Mouse (Mus musculus): Measurements from ENCODE around the gene Sobp.

The Sobp gene

DNA sequence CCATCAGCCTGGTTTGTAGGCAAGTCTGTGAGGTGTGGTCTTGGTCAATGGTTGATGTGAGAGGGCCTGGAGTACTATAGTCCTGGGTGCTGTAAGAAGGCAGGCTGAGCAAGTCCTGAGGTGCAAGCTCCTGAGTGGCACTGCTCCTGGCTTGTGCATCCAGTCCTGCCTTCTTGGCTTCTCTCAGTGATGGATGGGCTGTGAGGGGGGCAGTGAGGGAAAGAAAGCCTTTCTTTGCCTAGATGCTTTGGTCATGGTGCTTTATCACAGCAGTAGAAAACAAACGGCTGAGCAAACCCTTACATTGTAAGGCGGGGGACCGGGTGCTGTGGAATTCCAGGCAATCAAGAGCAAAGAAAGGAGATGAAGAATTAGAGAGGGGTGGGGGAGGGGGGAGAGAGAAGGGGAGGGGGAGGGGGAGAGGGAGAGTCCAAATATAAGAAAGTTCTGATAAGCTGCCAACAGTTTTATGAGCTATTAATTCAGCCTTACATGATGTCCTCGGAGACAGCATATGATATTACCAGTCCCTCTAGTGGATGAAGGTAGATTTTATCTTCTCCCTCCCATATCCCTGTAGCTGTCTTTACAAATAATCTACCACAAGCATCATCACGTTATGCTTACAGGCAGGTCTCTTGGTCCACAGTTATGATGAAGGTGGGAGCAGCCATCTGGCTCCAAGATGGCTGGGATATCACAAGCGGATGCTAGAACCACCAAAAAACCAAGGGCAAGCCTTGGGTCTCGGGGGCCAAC lies 193.2 kb downstream of the Sobp start:
- no peak for TF ChIP-seq GATA4 (IDR thresholded peaks at IDR 0.05; ENCODE audit: insufficient replicate concordance, low read length)

DNA sequence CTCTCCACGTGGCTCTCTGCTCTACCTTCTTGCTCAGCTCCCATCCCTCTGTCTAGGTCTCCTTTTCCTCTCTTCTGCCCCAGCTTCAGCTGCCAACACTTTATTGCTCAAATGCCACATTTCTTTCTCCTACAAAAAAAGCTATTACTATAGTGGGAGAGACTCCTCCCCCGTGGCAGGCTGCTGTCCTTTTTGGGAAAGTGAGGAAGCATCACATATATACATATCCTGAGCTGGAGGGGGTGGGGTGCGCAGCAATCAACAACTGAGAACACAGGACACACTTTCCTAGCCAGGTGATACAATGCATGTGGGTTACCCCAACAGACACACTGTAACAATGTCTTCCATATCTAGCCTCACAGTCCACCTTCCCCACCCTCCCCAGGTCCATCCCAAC lies 196.0 kb downstream of the Sobp start:
- TF ChIP-seq GATA4 (IDR thresholded peaks at IDR 0.05; ENCODE audit: insufficient replicate concordance, low read length) = no peak

DNA sequence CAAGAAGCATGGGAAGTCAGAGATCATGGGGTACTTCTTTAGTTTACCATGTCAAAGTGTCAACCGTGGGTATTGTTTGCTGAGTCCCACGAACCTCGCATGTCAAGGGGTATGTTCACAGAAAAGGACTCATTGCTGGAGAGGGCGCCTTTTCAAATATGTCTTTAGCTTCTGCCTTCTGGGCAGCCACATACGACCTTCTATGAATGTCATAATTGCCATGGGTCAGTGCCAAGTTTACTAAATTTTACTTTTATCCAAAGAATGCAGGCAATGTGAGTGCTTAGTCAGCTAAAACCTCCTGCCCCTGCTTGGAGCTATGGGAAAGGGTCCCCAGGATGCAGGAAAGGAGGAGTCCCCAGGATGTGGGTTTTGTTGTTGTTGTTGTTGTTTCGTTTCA lies 197.8 kb downstream of the Sobp start:
- no peak for TF ChIP-seq GATA4 (IDR thresholded peaks at IDR 0.05; ENCODE audit: insufficient replicate concordance, low read length)

DNA sequence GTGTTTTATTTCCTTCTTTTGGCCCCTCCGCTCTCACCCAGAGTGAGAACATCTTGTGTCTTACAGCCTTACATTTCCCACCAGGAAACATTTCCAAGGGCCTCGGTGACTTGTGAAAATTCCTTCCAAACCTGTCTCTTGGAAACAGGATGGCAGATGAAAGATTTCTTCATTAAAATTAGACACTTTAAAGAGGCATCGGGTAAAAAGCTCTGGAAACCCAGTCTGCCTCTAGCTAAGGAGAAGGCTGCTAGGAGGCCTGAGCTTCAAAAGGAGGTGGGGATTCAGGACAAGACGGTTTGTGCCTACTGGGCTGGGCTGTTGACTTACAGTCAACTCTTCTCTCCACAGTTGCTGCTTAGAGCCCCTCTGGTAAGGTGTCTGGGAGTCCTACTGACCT lies 200.8 kb downstream of the Sobp start:
- no peak for TF ChIP-seq GATA4 (IDR thresholded peaks at IDR 0.05; ENCODE audit: insufficient replicate concordance, low read length)

DNA sequence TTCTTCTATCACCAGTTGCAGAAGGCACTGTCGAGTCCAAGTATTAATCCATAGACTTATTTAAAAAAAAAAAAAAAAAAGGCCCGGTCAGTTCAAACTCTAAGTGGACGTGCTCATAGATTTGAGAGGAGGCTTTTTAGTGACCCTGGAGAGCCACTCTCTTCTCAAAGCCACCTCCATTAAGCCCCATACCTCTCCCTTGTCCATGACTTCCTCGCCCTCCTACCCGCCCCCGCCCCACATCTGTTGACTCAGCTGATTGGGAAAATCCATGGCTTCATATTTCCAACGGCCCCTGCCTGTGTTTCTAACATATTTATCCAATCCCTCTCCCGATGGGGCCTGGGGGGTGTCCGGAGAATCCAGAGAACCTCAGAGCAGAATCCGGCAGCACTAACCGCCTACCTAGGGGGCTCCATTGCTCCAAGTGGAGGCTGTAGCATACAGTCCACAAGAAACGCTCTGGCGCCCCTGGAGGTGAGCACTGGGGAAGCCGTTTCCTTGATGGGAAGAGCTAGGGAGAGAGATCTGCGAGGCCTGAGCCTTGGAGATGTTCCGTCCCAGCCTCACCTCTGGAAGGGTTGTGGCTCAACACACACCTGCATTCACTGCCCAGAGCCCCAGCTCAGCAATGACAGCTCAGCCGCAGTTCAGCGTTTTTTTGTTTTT lies 201.7 kb downstream of the Sobp start:
- TF ChIP-seq GATA4 (IDR thresholded peaks at IDR 0.05; ENCODE audit: insufficient replicate concordance, low read length) = no peak

DNA sequence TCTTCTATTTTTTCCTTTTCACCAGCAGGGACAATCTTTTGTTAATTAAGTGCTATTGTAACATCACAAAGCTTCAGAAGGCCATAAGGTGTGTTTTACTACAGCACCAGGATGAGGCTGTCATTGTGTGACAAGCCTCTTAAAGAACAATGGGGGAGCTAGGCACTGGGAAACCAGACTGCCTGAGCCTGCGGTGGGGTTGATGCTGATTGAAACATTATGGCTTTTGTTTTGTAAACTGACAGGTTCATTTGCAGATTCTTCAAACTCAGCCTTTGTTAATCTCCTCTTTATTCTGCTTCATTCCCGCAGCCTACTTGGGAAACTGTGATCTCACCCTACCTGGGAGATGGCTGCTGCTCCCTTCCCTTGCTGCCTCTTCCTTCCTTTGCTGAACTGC lies 206.0 kb downstream of the Sobp start:
- no peak for TF ChIP-seq GATA4 (IDR thresholded peaks at IDR 0.05; ENCODE audit: insufficient replicate concordance, low read length)

DNA sequence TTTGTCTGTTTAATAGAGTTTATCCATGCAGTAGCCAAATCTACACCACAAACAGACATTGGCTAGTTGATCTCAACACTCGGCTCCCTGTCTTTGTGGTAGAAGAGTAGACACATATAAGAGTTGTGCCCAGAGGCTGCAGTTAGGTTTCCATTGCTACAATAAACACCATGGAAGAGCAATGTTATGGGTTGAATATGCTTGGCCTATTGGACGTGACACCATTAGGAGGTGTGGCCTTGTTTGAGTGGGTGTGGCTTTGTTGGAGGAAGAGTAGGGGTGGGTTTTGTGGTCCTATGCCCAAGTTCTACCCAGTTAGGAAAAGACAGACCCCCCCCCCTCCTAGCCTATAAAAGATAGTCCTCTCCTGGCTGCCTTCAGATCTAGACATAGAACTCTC lies 211.3 kb downstream of the Sobp start:
- TF ChIP-seq GATA4 (IDR thresholded peaks at IDR 0.05; ENCODE audit: insufficient replicate concordance, low read length) = no peak

DNA sequence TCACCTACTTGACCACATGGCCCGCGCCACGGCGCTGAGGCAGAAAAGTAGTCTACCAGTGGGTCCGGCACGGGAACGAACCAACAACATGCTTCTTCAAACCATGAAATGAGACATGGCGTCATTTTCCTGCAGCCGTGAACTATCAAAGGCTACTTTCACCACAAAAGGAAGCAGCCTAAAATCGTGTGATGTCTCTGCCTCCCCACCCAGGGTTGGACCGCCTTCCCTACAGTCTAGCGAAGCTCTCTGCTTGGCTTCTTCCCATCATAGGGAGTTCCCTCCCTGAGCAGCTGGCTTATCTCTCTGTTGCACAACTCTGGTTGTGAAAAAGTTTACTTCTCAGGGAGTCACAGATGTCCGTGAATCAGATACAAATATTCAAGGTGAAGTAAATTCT lies 211.7 kb downstream of the Sobp start:
- TF ChIP-seq GATA4 (IDR thresholded peaks at IDR 0.05; ENCODE audit: insufficient replicate concordance, low read length) = no peak

DNA sequence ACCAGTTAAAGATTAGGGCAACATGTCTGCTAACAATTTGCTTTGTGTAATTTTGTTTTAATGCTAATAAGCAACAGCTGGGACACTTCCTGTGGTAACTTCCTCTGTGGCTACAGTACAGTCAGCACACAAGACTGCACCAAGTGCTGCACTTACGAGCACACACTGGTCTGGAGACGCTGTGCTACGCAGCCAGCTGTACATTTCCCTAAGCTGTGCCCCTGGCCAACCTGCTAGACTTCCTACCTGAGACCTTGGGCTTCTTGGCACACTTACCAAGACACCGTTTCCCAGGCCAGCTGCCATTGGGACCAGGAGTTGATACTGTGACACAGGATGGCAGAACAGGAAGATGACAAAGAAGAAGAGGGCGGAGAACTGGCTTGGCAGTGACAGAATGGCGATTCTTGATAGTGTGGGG lies 212.1 kb downstream of the Sobp start:
- no peak for TF ChIP-seq GATA4 (IDR thresholded peaks at IDR 0.05; ENCODE audit: insufficient replicate concordance, low read length)

DNA sequence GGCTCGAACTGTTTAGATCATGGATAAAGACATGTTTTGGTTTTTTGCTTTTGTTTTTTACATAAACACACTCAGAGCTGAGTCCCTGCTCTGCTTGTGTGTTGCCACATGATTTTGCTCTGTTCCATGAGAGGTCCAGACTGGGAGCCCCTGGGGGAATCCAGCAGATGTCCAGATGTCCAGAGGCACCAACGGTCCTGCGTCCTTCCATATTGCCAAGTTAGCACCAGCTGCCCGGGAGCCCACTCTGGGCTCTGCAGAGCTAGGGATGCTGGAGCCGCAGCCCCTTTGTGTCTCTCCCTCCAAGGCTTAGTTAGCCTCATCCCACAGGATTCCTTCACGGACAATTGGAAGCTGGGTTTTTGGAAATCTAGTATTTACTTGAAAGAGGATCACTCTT lies 212.6 kb downstream of the Sobp start:
- TF ChIP-seq GATA4 (IDR thresholded peaks at IDR 0.05; ENCODE audit: insufficient replicate concordance, low read length) = no peak

DNA sequence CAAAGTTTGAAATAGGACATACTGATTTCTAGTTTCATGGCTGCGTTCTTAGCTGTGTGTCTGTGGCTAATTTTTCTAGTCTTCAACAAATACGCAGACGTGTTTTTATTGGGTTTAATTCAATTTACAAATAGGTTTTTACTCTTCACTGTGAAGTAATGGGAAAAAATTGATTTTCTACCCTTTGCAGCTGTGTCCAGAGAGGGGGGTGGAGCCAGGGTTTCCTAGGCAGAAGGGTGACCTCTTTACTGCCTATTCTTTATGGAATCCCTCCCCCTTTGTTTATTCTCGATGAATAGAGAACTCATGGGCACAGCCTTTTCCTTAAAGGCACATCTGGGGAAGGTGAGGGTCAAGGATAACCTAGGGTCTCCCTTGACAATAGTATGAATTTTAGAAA lies 215.6 kb downstream of the Sobp start:
- no peak for TF ChIP-seq GATA4 (IDR thresholded peaks at IDR 0.05; ENCODE audit: insufficient replicate concordance, low read length)

DNA sequence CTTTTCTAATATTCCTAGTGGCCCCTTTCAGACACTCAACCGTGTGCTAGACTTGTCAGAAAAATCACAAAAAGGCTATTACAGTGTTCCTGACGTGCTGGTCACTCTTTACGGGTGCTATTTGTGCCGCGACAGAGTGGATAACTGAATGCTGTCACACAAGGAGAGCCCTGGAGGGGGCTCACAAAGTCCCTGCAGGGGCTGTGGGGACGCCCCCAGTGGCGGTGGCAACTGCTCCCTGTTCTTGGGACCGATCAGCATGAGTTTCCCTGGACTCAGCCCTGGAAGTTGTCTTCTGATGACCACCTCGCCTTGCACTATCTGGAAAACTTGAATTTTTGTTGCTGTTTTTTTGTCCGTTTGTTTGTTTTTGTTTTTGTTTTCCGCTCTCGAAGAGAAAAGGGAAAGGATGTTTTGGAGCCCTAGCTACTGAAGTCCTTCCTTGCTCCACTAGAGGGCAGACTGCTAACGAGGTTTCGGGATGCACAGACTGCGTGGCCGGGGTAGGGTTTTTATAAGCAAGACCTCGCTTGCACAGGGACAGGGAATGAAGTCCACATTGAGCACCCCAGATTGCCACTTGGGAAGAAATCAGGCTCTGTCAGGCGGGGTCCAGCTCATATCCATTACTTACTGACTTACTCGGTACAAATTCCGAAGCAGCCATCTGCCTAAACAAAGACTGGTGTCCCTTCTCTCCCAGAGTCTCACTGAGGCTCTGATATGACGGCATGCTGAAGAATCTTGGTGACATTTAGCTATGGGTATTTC lies 216.3 kb downstream of the Sobp start:
- no peak for TF ChIP-seq GATA4 (IDR thresholded peaks at IDR 0.05; ENCODE audit: insufficient replicate concordance, low read length)

DNA sequence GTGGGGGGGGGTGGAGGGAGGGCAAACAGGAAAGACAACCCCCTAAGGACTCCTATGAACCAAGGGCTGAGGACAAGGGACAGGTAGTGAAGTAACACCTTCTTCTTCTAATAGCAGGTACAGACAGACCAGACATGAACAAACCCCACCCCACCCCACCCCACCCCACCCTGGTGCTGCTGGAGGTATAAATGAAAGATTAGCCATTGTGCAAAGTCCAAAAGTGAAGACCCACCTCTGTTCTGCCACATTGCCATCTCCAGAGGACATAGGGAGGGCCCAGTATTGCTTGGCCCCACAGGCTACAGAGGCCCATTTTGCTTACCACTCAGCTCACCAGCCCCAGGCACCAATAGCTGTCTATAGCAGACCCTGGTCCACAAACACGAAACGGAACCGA lies 219.1 kb downstream of the Sobp start:
- TF ChIP-seq GATA4 (IDR thresholded peaks at IDR 0.05; ENCODE audit: insufficient replicate concordance, low read length) = no peak

DNA sequence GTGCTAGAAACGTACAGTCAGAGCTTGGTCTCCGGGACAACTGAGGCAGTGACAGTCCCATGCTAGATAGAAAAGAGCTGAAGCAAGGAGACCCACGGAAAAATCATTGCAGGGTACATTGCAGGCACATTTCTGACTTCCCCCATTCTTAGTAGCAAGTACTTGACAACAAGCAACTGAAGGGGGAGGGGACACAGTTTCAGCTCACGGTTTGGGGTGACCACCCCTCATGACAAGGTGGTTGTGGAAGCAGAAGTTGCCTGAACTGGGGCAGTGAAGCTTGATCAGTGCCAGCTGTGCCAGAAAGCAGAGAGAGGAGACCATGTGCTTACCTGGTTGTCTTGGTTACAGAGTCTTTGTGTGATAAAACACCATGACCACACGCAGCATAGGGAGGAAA lies 220.7 kb downstream of the Sobp start:
- TF ChIP-seq GATA4 (IDR thresholded peaks at IDR 0.05; ENCODE audit: insufficient replicate concordance, low read length) = no peak
